Mouse (Mus musculus) retina, postnatal 7 days (tissue): ENCODE data around the gene Iqcd.

Experiments
- DNase-seq: peaks from one replicate; pipeline ENCODE4 v3.0.0-alpha.2; 2012; ENCODE audit warnings: low read depth, low spot score

Gene Iqcd

GRCm38 (mm10) chr5:120588569-120589094 is at the start of gene Iqcd, which contains the start of gene Tpcn1:
Iqcd (plus strand) TSS chr5:120589016.
Tpcn1 (minus strand) TSS chr5:120588673.
- DNase-seq: peak; percentile 99

DNA sequence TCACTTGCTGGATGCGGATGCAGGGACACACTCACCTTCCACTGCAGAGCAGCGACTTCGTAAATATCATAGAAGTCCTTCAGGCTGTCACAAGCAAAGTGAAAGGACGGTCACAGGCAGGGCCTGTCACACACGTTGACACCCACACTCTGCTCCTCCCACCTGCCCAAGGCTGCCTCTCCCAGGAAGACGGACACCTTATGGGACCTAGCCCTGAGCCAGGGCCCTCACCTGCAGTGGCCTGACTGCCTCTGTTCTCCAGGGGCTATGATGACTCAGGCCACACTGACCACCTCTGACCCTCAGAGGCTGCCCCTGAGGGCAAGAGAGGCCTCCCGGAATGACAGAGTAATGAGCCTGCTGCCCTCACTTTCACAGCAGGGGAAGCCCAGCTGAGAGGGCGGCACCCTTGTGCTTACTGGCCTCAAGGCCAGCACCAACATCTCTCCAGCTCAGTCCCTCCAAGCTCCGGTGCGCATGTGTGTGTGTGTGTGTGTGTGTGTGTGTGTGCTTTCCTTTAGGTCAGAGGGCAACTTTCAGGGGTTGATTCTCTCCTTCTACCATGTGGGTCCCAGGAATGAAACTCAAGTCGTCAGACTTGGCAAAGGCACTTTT is 40.5 kb upstream of the Iqcd start:
- no peak for DNase-seq

DNA sequence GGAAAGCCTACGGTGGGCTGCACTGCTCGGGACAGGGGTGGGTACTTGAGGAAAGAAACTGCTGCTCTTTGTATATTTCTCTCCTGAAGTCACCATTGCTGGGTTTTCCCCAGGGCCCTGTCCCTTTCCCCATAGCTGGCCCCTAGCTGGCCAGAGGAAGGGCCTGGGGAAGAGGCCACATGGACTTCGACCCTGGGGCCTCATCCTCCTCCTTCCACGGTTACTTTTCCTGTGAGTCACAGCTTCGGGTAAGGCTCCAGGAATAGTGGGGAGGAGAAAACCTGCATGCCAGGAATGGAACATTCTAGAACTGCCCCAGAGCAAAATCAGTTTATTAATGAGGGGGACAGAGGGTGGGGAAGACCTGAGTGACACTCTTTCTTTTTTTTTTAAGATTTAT is 38.7 kb upstream of the Iqcd start:
- DNase-seq: no peak

GRCm38 (mm10) chr5:120550673-120551072 is 38.1 kb upstream of the Iqcd start:
- no peak for DNase-seq

DNA sequence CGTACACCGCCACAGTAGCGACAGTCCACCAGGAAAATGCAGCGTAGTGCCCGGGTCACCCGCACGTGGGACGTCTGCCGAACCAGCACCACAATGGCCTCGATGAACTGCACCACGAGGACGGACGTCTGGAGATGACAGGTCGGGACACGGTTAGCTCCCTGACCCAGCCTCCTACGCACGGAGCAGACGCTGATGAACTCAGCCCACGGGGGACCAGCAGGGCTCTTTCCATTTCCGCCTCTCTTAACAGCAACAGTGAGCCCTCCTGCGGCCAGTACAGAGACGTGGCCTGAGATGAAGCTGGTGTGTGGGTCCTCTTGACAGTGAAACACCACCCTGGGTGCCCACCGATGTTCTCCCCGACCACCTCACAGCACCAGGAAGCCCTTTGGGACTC is 32.9 kb upstream of the Iqcd start:
- no peak for DNase-seq

DNA sequence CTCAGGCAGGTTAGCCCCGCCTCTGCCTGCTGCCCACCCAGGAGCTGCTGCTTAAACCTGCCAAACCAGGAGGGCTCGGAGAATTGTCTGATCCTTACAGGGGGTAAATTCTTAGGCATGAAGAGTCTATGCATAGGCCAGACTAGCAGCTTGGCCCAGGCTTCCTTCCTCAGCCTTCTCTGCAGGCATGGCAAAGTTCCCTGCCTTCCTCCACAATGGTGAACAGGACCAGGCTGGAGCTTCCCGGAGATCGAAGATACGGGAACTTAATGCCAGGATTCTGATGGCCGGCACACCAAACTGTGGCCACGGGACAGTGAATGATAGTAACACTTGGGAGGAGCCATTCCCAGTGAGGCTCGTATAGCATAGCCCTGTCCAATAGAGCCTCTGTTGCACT is 30.8 kb upstream of the Iqcd start:
- DNase-seq: no peak

DNA sequence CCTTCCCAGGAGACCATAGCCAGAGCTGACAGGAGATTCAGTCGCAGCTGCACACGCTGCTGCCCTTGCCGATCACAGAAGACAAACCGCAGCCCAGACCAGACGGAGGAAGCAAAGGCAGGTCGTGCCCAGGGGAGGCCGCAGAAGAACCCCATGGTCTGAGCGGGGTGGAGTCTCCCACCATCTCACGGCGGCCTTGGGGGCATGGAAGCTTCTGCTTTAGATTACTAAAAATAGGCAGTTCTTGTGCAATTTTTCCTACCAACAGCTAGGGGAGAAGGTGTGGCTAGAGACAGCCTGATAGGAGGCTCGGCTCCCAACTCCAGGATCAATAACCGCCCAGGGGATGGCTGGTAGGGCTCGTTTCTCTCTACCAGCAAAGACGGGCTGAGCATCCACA is 30.1 kb upstream of the Iqcd start:
- DNase-seq: no peak

DNA sequence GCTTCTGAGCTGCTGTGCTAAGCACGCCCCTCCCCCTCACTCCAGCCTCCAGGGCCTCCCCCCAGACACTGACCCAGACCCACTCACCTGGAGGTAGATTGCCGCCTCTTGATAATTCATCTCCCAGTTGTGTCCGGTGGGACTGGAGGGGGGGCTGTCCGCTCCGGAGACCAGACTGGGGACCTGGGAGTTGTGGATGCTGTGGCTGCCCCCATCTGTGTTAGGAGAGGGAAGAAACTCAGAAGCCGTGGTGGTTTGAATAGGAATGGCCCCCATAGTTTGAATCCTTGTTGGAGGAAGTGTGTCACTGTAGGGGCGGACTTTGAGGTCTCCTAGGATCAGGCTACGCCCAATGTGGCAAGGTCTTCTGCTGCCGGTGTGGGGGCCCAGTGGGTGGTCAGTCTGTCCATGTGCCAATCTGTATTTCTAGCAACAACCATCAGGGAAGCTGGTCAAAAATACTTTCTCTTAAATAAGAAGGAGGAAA is 28.6 kb upstream of the Iqcd start:
- DNase-seq: no peak

- DNase-seq: peak; percentile 37
These were observed 28.1 kb upstream of the Iqcd start for GRCm38 (mm10) chr5:120560616-120561311.

GRCm38 (mm10) chr5:120562956-120563913 is 25.6 kb upstream of the Iqcd start:
- DNase-seq: no peak

DNA sequence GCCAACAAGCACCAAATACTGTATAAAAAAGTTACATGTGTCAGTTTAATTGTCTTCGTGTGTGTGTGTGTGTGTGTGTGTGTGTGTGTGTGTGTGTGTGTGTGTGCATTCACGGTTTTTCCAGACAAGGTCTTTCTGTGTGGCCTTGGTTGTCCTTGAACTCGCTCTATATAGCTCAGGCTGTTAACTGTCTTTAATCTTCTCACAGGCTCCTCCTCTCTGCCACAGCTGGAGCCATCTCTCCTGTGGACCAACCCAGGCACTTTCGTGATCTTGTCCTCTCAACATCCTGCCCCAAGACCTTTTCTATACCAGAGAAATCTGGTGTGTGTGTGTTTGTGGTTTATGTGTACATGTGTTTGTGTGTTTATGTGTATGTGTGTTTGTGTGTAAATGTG is 24.9 kb upstream of the Iqcd start:
- no peak for DNase-seq

DNA sequence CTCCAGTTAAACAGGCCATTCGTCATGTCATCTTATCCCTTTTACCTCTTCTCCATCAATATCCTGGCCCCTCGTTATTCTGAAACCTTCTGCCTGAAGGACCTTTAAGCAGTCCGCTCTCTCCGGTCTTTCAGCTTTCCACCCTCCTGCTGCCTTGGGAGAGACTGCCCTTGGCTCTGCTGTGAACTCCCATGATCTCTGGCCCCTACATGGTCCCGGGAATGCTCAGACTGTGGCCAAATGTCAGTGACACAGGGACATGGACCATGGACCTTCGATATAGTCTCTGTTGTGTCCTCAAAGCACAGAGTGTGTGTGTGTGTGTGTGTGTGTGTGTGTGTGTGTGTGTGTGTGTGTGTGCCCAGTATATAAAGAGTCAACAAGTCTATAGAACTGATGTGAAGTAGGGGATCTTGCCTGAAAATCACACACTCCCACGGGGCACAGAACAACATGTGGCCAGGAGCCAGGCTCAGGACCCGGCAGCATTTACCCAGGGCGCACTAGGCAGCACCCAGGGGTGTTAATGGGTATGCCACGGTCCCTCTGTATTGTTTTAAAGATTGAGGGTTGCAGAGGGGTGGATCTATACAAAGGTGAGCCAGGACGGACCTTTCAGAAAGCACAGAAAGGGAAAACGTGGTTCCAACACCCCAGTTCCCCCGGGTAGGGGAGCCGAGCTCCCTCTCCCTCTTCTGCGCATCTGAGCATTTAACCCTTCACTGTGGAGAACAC is 23.5 kb upstream of the Iqcd start:
- no peak for DNase-seq

DNA sequence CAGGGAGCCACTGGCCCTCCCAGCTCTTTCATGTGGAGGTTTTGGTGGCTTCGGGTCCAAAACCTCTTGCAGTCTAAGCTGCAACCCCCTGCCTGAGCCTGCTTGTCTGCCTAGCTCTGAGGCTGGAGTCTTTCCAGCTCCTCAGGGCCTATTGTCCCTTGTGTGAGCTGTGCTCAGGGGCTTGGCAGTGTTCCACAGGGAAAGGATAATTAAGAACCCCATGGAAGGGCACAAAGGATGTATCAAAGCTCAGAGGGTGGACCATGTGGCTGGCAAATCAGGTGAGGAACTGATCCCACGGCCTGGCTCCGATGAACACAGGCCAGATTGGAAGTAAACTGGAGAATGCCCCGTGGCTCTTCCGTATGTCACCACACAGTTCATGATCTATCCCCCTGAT is 22.7 kb upstream of the Iqcd start:
- DNase-seq: no peak

DNA sequence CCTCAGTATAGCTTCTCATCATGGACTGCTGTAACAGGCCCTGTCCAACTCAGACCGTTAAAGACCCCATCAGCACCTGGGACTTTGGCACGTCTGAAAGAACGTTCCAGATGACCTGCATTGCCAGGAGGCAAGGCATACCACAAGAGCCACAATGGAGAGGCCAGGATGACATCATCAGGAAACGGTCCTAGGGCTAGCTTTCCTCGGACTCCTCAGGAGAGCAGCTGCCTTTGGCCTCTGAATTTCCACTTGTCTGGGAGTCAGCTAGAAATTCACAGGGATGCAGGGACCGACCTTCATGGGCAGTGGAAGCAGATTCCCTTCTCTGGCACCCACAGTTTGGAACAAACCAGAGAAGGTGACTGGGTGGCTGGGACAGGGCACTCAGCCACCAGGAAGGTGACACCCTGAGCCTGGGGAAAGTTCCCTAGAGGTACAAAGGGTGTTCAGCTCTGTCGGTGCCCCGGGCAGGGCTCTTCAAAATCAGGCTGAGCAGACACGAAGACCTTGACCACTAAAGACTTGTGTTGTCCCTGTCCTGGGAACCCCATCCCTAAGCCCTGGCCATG is 22.0 kb upstream of the Iqcd start:
- no peak for DNase-seq

DNA sequence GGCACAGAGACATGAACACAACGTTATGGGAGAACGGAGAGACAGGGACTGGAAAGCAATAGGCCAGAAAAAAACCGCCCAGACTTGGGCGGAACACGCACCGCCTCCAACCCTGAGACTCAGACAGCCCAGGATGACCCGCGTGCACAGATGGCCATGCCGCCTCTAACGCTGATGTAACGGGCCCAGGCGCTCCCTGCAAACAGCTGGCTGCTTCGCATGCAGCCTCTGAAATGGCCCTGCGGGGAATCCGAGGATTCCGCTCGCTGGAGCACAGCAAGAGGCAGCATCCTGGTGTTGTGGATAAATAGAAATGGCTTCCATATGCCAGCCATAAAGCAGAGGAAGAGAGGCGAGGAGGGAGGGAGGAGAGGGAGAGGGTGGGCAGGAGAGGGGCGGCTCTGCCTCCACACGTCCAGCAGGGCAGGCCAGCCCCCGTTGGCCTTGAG is 21.5 kb upstream of the Iqcd start:
- DNase-seq: peak; percentile 46

GRCm38 (mm10) chr5:120567761-120568211 is 21.0 kb upstream of the Iqcd start:
- DNase-seq: no peak

GRCm38 (mm10) chr5:120568336-120568768 is 20.5 kb upstream of the Iqcd start:
- no peak for DNase-seq

DNA sequence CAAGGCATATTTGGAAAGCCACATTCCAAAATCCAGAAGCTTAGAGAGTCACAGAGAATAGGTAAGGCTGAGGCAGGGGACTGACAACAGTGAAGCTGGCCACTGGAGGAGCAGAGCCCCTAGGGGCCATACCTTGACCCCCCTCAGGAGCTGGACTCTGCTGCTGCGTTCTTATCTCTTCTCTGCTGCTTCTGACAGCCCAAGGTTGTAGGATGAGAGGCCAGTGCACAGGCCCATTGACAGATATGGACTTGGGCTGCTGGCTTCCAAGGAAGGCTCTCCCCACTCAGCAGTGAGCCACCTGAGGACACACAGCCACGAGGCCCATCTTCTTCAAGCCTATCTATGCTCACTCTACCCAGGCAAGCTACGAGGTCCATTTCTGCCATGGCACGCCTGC is 19.9 kb upstream of the Iqcd start:
- DNase-seq: no peak

- DNase-seq: no peak
These were observed 19.0 kb upstream of the Iqcd start for GRCm38 (mm10) chr5:120569791-120570190.

- DNase-seq: no peak
These were observed 18.4 kb upstream of the Iqcd start for GRCm38 (mm10) chr5:120570289-120570897.
